Mouse (Mus musculus) embryonic facial prominence, embryonic 11.5 days (tissue): ENCODE measurements around the gene Naaladl2. TPM values are rescaled to one million over a fixed set of nuclear protein-coding genes. Genes with fewer than 3 reads are reported as not detected.

Experiments used
- ATAC-seq: fragments of 200-750 bp; cut with Nextera tagmentation; replicated peaks from 2 replicates; pipeline ENCODE4 v1.8.0; 2017; ENCODE audit warnings: low read depth; ENCODE audit not compliant: insufficient number of reproducible peaks, low FRiP score, low TSS enrichment
- DNase-seq: peaks from one replicate; pipeline ENCODE4 v3.0.0-alpha.2; 2015; ENCODE audit warnings: low spot score
- H3K27ac ChIP-seq: fragments of 300-500 bp; sonication (generic); replicated peaks from 2 replicates; pipeline ENCODE4 v1.5.1; 2014; ENCODE audit warnings: mild to moderate bottlenecking, low read depth, low read length, control low read depth
- H3K27me3 ChIP-seq: fragments of 300-500 bp; sonication (generic); 2 replicates; pipeline ENCODE4 v1.6.1; 2014; ENCODE audit warnings: mild to moderate bottlenecking, low read length, moderate library complexity, mixed read lengths; ENCODE audit not compliant: control insufficient read depth, insufficient read depth
- H3K36me3 ChIP-seq: fragments of 300-500 bp; sonication (generic); replicated peaks from 2 replicates; pipeline ENCODE4 v1.6.1; 2014; ENCODE audit warnings: low read depth, mild to moderate bottlenecking, low read length, moderate library complexity, mixed read lengths; ENCODE audit not compliant: control insufficient read depth, insufficient read depth
- H3K4me1 ChIP-seq: fragments of 300-500 bp; sonication (generic); 2 replicates; pipeline ENCODE4 v1.6.1; 2014; ENCODE audit warnings: low read length, mixed read lengths; ENCODE audit not compliant: control insufficient read depth, insufficient read depth
- H3K4me2 ChIP-seq: fragments of 300-500 bp; sonication (generic); 2 replicates; pipeline ENCODE4 v1.6.1; 2014; ENCODE audit warnings: low read depth, mild to moderate bottlenecking, control low read depth, low read length, moderate library complexity
- H3K4me3 ChIP-seq: fragments of 300-500 bp; sonication (generic); 2 replicates; pipeline ENCODE4 v1.5.1; 2014; ENCODE audit warnings: low read depth, low read length, control low read depth
- H3K9ac ChIP-seq: fragments of 300-500 bp; sonication (generic); replicated peaks from 2 replicates; pipeline ENCODE4 v1.6.1; 2014; ENCODE audit warnings: mild to moderate bottlenecking, control low read depth, low read length
- H3K9me3 ChIP-seq: fragments of 300-500 bp; sonication (generic); replicated peaks from 2 replicates; pipeline ENCODE4 v1.6.1; 2016; ENCODE audit warnings: mild to moderate bottlenecking, low read length, inconsistent platforms, mixed read lengths; ENCODE audit not compliant: control insufficient read depth
- WGBS: fragments of 180-500 bp; shearing (Covaris S2); extraction: QIAGEN DNeasy Blood & Tissue Kit; methylation state at CpG from one replicate; pipeline ENCODE4 v1.1.7; 2014; 5-methylcytosine and 5-hydroxymethylcytosine counted together
- polyA plus RNA-seq: library from polyadenylated mRNA; unstranded; fragments of >200 nt; fragmentation: Nextera tagmentation; extraction: Ambion mirVana; gene quantifications from 2 replicates; pipeline ENCODE4 v1.2.1, GENCODE M21; 2014

The Naaladl2 gene
- polyA plus RNA-seq, 1 experiment from 2014 or later: 0.49 TPM

DNA sequence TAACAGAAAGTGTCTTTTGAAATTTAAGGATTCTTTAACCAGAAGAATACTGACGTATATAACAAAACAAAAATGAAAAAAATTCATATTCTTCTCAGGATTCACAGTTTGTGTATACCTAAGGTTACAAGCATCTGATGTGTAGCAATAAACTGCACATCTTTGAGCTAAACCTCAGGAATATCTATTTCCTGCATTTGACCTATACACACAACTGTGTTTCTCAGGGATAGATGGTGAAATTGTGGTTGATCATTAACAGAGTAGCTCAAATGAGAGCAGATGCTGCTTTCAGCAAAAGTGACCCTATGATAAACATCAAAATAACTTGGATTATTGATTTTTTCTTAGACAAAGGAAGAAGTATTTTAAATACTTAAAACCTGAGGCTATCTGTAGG, 1037.7 kb downstream of the Naaladl2 start:
- ATAC-seq (no peak), DNase-seq (no peak)
- Histone ChIP-seq H3K27me3 (no peaks in the 10 kb centered on the region), H3K4me1 (no peaks in the 10 kb centered on the region), H3K27ac (no peak overlapping the region), H3K4me3 (no peak overlapping the region), H3K9me3 (no peaks in the 10 kb centered on the region), H3K4me2 (no peak overlapping the region), H3K36me3 (no peaks in the 10 kb centered on the region), H3K9ac (no peak overlapping the region)
- 83% methylated on average over 1 of the region's 1 CpGs for WGBS

GRCm38 (mm10) chr3:24079761-24080160, 1064.3 kb downstream of the Naaladl2 start:
- DNase-seq (no peak), ATAC-seq (no peak)
- no peak overlapping the region for H3K9ac ChIP-seq
- no peaks in the 10 kb centered on the region for H3K27me3 ChIP-seq
- no peaks in the 10 kb centered on the region for H3K36me3 ChIP-seq
- no peaks in the 10 kb centered on the region for H3K4me1 ChIP-seq
- 44% methylated on average over 4 of the region's 4 CpGs for WGBS
- H3K4me2 ChIP-seq: no peak overlapping the region
- no peak overlapping the region for H3K27ac ChIP-seq
- no peak overlapping the region for H3K4me3 ChIP-seq
- H3K9me3 ChIP-seq: no peaks in the 10 kb centered on the region

- DNase-seq (no peak), ATAC-seq (no peak)
- H3K4me3 ChIP-seq: no peak overlapping the region
- H3K4me1 ChIP-seq: no peaks in the 10 kb centered on the region
- no peak overlapping the region for H3K27ac ChIP-seq
- H3K36me3 ChIP-seq: no peaks in the 10 kb centered on the region
- 84% methylated on average over 3 of the region's 3 CpGs for WGBS
- no peaks in the 10 kb centered on the region for H3K9me3 ChIP-seq
- H3K9ac ChIP-seq: no peak overlapping the region
- no peak overlapping the region for H3K4me2 ChIP-seq
- H3K27me3 ChIP-seq: no peaks in the 10 kb centered on the region
These were observed 1072.8 kb downstream of the Naaladl2 start for GRCm38 (mm10) chr3:24071169-24071797.

GRCm38 (mm10) chr3:24070424-24071168, 1073.5 kb downstream of the Naaladl2 start:
- H3K4me3 ChIP-seq: no peak overlapping the region
- DNase-seq: peak; percentile 30
- 48% methylated on average over 4 of the region's 4 CpGs for WGBS

DNA sequence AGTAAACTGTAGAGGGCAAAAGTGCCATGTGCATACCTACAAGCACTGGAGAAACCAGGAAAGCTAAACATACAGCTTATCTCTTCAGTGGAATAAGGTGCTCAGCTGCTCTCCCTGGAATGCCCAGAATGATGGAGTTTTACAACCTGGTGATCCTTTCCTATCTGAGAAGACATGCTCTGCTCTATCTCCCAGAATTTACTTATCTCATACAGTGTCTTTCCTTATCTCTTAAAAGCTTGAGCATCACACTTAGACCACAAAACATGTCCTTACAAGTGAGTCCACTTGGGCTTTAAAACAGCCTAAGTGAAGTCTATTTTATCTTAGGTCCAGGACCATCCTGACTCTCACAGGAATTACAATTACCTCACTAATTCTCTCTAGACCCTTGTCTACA, 1095.8 kb downstream of the Naaladl2 start:
- no peak overlapping the region for H3K4me3 ChIP-seq
- no peaks in the 10 kb centered on the region for H3K36me3 ChIP-seq
- no peak overlapping the region for H3K27ac ChIP-seq
- no peak overlapping the region for H3K9ac ChIP-seq
- H3K4me1 ChIP-seq: no peaks in the 10 kb centered on the region
- DNase-seq (no peak), ATAC-seq (no peak)
- no peaks in the 10 kb centered on the region for H3K27me3 ChIP-seq
- H3K9me3 ChIP-seq: no peaks in the 10 kb centered on the region
- no peak overlapping the region for H3K4me2 ChIP-seq

More at GRCm38 (mm10) chr3:24070424-24071168, 1073.5 kb downstream of the Naaladl2 start:
- Histone ChIP-seq H3K27me3 (no peaks in the 10 kb centered on the region), H3K4me2 (no peak overlapping the region), H3K9me3 (no peaks in the 10 kb centered on the region), H3K27ac (no peak overlapping the region), H3K36me3 (no peaks in the 10 kb centered on the region), H3K4me1 (no peaks in the 10 kb centered on the region), H3K9ac (no peak overlapping the region)
- ATAC-seq: 0 out of 2 replicates have a peak, but pooled peaks have one; percentile 34

DNA sequence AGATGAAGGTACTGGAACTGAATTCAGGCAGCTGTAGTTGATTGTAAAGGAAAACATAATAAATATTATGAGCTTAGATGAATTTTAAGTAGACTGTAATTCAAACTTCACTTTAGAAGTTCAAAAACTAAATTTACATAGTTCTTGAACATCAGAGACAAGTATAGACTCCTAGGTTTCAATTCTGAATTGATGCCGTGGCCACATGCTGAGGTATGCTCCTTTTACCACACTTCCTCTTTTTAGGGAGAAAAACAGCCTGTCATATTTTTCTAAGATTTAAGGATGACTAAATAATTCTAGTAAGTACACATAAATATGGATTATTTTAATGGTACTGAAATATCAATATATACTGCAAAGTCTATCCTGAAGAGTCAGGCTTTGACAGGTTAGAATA, 1142.3 kb downstream of the Naaladl2 start:
- H3K4me2 ChIP-seq: no peak overlapping the region
- no peaks in the 10 kb centered on the region for H3K4me1 ChIP-seq
- H3K27ac ChIP-seq: no peak overlapping the region
- DNase-seq: no peak
- no peaks in the 10 kb centered on the region for H3K27me3 ChIP-seq
- H3K4me3 ChIP-seq: no peak overlapping the region
- ATAC-seq: no peak
- H3K36me3 ChIP-seq: no peaks in the 10 kb centered on the region
- WGBS: 93% methylated on average over 1 of the region's 1 CpGs
- no peaks in the 10 kb centered on the region for H3K9me3 ChIP-seq
- no peak overlapping the region for H3K9ac ChIP-seq

GRCm38 (mm10) chr3:23973727-23974126, 1170.3 kb downstream of the Naaladl2 start:
- DNase-seq: no peak

More at GRCm38 (mm10) chr3:23973727-23974126, 1170.3 kb downstream of the Naaladl2 start:
- Histone ChIP-seq H3K4me3 (no peak overlapping the region), H3K4me1 (no peaks in the 10 kb centered on the region), H3K9me3 (no peaks in the 10 kb centered on the region), H3K9ac (no peak overlapping the region), H3K4me2 (no peak overlapping the region), H3K27ac (no peak overlapping the region), H3K36me3 (no peaks in the 10 kb centered on the region), H3K27me3 (no peaks in the 10 kb centered on the region)
- ATAC-seq: no peak
- WGBS: 82% methylated on average over 1 of the region's 1 CpGs
